23 mouse cellular contexts compared by ENCODE assay signal in genomic region chr16:96634791-96635143, GRCm38 (mm10).
"Had no signal": no experiment of that assay in that cellular context is flagged by ENCODE, and none has a peak within 500 bp of the region (broad histone marks: within the 10 kb centered on the region; RNA-seq: fewer than 3 reads in every experiment).

No protein-coding gene starts in this region.

- H3K4me2 ChIP-seq: heart, embryonic 11.5 days; heart, embryonic 13.5 days; heart, embryonic 15.5 days; hindbrain, embryonic 13.5 days; kidney, embryonic 15.5 days; limb, embryonic 13.5 days; limb, embryonic 15.5 days; liver, embryonic 12.5 days had no signal

- H3K9ac ChIP-seq: heart, embryonic 13.5 days; heart, embryonic 15.5 days; hindbrain, embryonic 13.5 days; kidney, embryonic 15.5 days; limb, embryonic 13.5 days; limb, embryonic 15.5 days; liver, embryonic 12.5 days; liver, embryonic 14.5 days had no signal

- H3K36me3 ChIP-seq: heart, embryonic 13.5 days; heart, embryonic 15.5 days; kidney, embryonic 15.5 days; limb, embryonic 13.5 days; limb, embryonic 15.5 days; liver, embryonic 12.5 days had no signal

- DNase-seq: gastrocnemius, postnatal 14 days; gastrocnemius, postnatal 36 days; heart, adult 11 months; heart, adult 2 months; heart, postnatal 14 days; heart, postnatal 36 days; kidney, adult 11 months; kidney, adult 2 months; kidney, adult 9 months; kidney, postnatal 14 days; kidney, postnatal 36 days; lung, adult 18-20 months had no signal

- ATAC-seq: intestine, embryonic 16.5 days; liver, embryonic 12.5 days had no signal

- H3K9me3 ChIP-seq: heart, embryonic 13.5 days; heart, embryonic 15.5 days; hindbrain, embryonic 13.5 days; kidney, embryonic 15.5 days; limb, embryonic 13.5 days; limb, embryonic 15.5 days; liver, embryonic 12.5 days had no signal

- H3K27ac ChIP-seq: heart, adult 2 months; heart, embryonic 13.5 days; heart, embryonic 15.5 days; kidney, embryonic 15.5 days; kidney, postnatal 0 days; limb, embryonic 13.5 days; limb, embryonic 15.5 days; liver, embryonic 12.5 days; liver, embryonic 14.5 days had no signal

- H3K4me3 ChIP-seq: heart, adult 2 months; heart, embryonic 13.5 days; heart, embryonic 15.5 days; hindbrain, embryonic 13.5 days; kidney, embryonic 15.5 days; limb, embryonic 13.5 days; limb, embryonic 15.5 days; liver, embryonic 12.5 days had no signal

- H3K4me1 ChIP-seq: heart, embryonic 13.5 days; heart, embryonic 15.5 days; hindbrain, embryonic 13.5 days; kidney, embryonic 15.5 days; limb, embryonic 15.5 days; liver, embryonic 12.5 days had no signal

- H3K27me3 ChIP-seq: heart, embryonic 13.5 days; heart, embryonic 15.5 days; hindbrain, embryonic 13.5 days; limb, embryonic 13.5 days; limb, embryonic 15.5 days; liver, embryonic 12.5 days had no signal
